Mouse (Mus musculus) central nervous system, embryonic 18 days (tissue): ENCODE results near the gene Zfp667. TPM values are rescaled to one million over a fixed set of nuclear protein-coding genes. Genes with fewer than 3 reads are reported as not detected.

Experiments used
- polyA plus RNA-seq: library from polyadenylated mRNA; depleted of rRNA; stranded (reverse); fragments of >200 nt; gene quantifications from 2 replicates; pipeline ENCODE4 v1.2.3, GENCODE M21; 2012; rRNA removed

Zfp667 gene
- polyA plus RNA-seq = 7.2 and 7.6 TPM in 2 replicates

DNA sequence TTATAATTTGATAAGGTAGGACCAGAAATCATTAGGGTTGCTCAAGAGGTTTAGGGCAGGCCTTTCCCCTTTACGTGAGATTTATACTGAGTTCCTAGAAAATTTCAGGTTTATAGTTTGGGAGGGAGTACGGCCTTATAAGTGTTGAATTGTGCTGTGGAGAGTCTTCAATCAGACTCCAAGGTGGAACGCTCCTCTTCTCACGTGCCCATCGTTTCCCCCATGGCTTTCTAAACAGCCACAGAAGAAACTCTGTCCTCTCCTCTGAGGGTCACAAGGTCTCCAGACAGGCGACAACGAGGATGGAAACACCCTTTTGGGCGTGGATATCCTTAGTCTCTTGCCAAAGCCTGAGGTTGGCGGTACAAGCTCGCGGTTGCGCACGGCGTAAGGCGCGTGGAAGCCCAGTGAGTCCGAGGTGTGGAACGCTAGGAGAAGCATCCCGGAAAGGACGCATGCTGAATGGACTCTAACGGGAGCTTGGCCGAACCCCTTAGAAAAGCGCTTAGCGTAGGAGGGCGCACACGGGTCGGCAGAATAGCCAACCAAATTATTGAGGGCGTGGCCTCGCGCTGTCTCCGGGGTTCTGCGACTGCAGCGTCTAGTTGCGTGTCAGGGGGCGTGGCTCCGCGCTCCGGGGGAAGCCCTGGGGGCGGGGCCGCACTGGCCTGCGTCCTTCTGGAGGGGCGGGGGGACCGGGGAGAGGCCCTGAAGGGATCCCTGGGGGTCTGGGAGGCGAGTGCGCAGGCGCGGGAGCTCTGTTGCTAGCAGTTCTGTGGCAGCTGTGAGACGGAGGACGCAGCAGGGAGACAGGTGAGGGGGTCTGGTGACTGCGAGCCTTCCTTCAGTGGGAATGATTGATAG is at the start of gene Zfp667:
TSS of gene Zfp667 (plus strand) at position 738 of the 864 bp plus-strand sequence.

DNA sequence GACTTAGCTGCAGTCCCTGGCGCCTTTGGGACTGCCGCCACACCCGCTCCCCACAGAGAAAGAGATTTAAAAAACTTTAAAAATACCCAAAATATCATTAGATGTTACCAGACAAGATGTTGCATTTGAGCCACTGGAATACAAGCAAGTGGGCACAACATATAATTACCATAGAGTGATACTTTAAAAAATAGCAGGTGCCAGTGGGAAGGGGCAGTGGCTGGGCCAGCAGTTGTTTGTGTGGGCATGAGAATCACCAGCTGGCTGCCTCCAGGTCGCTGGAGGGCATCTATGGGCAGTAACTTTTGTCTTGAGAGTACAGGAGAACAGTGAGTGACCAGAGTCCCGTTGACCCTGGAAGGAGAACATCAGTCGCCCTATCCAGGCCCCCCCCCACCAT is 34.0 kb upstream of the Zfp667 start, which contains the start of gene Epp13:
TSS of gene Epp13 (plus strand) at position 301 of the 400 bp plus-strand sequence.

GRCm38 (mm10) chr7:6331233-6331956 is 45.0 kb downstream of the Zfp667 start, which contains the start of gene Zfp583:
Gene Zfp583, minus strand, starts transcription at chr7:6331285.

GRCm38 (mm10) chr7:6343501-6344071 is 57.2 kb downstream of the Zfp667 start, which contains the start of gene Gm3854:
Gene Gm3854, plus strand, starts transcription at chr7:6343759.

Other genes starting within 250 kb of the Zfp667 start
- gene Nlrp4c, start 241.4 kb upstream of the Zfp667 start, polyA plus RNA-seq = not detected in 2 replicates
- gene Zfp787, start 130.6 kb upstream of the Zfp667 start, polyA plus RNA-seq = 37.3 and 38.6 TPM in 2 replicates
- gene Zfp444, start 114.4 kb upstream of the Zfp667 start, polyA plus RNA-seq = 62.6 and 66.3 TPM in 2 replicates
- gene Galp, start 89.5 kb upstream of the Zfp667 start, polyA plus RNA-seq = not detected in 2 replicates
- not detected in 2 replicates for gene Zscan5b, start 64.3 kb upstream of the Zfp667 start, polyA plus RNA-seq
- 0.35 and 0.43 TPM in 2 replicates for gene Epp13, start 33.9 kb upstream of the Zfp667 start, polyA plus RNA-seq
- 12.9 and 13.1 TPM in 2 replicates for gene Zfp583, start 44.7 kb downstream of the Zfp667 start, polyA plus RNA-seq
- 4.1 and 4.4 TPM in 2 replicates for gene Gm3854, start 57.2 kb downstream of the Zfp667 start, polyA plus RNA-seq
- gene Zfp78, start 76.7 kb downstream of the Zfp667 start, polyA plus RNA-seq = 3.8 and 4.1 TPM in 2 replicates
- 18.0 and 18.3 TPM in 2 replicates for gene Zfp28, start 96.7 kb downstream of the Zfp667 start, polyA plus RNA-seq
- 9.1 and 10.4 TPM in 2 replicates for gene Smim17, start 112.1 kb downstream of the Zfp667 start, polyA plus RNA-seq
- gene Gm20715, start 123.7 kb downstream of the Zfp667 start, polyA plus RNA-seq = 0.31 and 0.41 TPM in 2 replicates
- 1.2 TPM in 2 replicates for gene Olfr1344, start 152.1 kb downstream of the Zfp667 start, polyA plus RNA-seq
- gene Olfr1336, start 169.6 kb downstream of the Zfp667 start, polyA plus RNA-seq = 0.04 TPM in 1 of 2 replicates, not detected in the other
- not detected in 2 replicates for gene Olfr1346, start 180.5 kb downstream of the Zfp667 start, polyA plus RNA-seq
- gene Olfr5, start 200.4 kb downstream of the Zfp667 start, polyA plus RNA-seq = 0.01 TPM in 1 of 2 replicates, not detected in the other
- not detected in 2 replicates for gene Olfr1347, start 213.2 kb downstream of the Zfp667 start, polyA plus RNA-seq
- gene Olfr1348, start 222.2 kb downstream of the Zfp667 start, polyA plus RNA-seq = not detected in 2 replicates
- gene Olfr1349, start 236.4 kb downstream of the Zfp667 start, polyA plus RNA-seq = 0.01 TPM in 1 of 2 replicates, not detected in the other